Mouse (Mus musculus) T-helper 1 cell (primary cell): Measurements from ENCODE around the gene Eps8l3.

ENCODE experiments used
- in situ Hi-C: fragments of 300-600 bp; cut with MboI, MseI; formaldehyde crosslinking; loops from one replicate; pipeline ENCODE4 v1.15.1; 2025; ENCODE audit warnings: high pct_unique_total_duplicates

The Eps8l3 gene

GRCm38 (mm10) chr3:107877005-107877404, at the start of gene Eps8l3:
Gene Eps8l3 (plus strand): TSS chr3:107877229.
- in situ Hi-C loops: loop anchor here (10.0 kb wide), 1 partner anchor 1068 kb away; the partner anchor contains the start of gene Gm9857

DNA sequence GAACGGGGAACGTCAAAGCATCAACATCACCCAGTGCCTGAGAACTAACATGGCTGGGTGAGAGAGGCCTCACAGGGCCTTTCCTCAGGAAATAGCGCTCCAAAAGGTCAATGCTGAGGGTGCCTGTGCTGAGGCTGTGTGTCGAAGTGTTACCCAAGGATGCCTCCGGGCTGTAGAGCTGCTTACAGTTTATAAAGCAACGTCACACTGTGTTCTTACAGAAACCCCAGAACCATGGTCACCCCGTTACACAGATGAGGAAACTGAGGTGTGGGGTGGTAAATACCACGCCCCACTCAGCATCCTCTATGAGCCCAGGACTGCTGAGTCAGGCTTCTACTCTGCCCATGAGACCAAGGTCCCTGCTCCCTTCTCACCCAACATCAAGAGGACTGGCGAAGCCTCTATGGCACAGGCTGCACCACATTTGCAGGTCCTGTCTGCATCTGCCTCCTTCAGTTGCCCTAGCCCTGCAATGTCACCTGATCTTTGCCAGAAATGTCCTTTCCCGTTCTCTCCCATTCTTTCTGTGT, 49.1 kb upstream of the Eps8l3 start:
- in situ Hi-C loops: no loop called here

- in situ Hi-C loops: no loop called here
Measured at GRCm38 (mm10) chr3:107828518-107828917, 48.5 kb upstream of the Eps8l3 start.

- in situ Hi-C loops: no loop called here
Measured at GRCm38 (mm10) chr3:107828997-107829396, 48.0 kb upstream of the Eps8l3 start.

GRCm38 (mm10) chr3:107829625-107830024, 47.4 kb upstream of the Eps8l3 start:
- in situ Hi-C loops: no loop called here

DNA sequence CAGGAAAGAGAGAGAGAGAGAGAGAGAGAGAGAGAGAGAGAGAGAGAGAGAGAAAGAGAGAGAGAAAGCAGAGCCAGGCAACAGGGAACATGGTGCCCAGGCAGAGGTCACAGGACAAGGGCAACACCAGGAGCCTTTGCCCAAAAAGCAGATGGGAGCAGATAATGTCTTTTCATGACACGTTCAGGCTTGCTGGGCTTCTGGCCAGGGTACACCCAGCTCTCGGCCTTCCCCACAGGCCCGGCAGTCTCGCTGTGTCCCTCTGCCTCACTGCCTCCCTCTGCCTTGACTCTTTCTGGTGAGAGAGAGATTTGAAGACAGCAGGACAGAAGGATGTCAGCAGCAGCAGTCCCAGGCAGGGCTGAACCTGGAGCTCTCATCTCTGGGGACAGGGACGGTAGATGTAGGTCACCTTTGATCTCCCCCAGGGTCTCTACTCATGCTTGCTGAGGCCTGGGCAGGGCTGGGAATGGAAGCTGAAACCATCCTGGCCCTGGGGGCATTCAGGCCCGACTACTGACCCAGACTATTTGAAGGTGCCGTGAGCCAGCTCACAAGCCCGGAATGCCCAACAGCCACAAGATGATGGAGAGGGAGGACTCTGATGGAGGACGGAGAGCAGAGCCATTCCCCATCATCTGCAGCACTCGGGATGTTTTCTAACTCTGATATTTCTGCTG, 45.0 kb upstream of the Eps8l3 start:
- in situ Hi-C loops: no loop called here

GRCm38 (mm10) chr3:107832645-107833044, 44.4 kb upstream of the Eps8l3 start:
- in situ Hi-C loops: no loop called here

GRCm38 (mm10) chr3:107833370-107833769, 43.7 kb upstream of the Eps8l3 start:
- in situ Hi-C loops: no loop called here

DNA sequence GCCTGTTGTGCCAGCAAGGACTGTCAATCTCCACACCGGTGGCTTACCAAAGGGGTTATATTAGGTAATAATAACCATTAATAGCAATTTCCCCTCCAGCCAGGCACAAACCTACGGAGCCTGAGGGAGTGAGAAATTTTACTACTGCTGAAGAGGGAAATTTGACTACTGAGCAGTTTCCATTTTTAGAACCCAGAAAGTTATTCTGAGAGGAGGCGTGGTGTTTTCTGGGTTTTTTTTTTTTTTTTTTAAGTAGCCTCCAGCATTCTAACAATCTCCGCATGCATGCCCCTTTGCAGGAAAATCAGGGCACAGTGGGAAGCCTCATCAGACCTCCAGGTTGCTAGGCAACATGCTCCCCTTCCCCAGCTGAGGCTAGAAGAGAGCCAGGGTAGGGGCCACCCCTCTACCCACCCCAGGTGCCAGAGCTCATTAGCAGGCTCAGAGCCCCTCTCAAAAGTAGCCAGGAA, 43.1 kb upstream of the Eps8l3 start:
- in situ Hi-C loops: no loop called here

- in situ Hi-C loops: no loop called here
Measured at GRCm38 (mm10) chr3:107835301-107835700, 41.7 kb upstream of the Eps8l3 start.

GRCm38 (mm10) chr3:107839855-107840254, 37.2 kb upstream of the Eps8l3 start:
- in situ Hi-C loops: no loop called here

DNA sequence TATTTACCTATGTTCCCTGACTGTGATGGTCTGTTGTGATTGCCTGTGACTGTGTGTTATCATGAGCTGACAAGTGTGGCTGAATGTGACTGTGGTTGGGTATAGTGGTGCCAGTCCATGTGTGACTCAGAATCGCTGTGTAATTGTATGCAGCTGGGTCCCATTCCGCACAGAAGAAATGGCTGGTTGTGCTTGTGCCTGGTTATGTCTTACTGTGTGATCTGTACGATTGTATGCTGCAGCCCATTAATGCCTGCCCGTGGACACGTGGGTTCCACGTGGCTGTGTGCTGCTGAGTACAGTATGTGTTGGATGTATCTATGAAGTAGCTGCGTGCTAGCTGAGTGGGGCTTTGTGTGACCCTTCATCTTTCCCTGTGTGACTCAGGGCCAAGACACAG, 36.2 kb upstream of the Eps8l3 start:
- in situ Hi-C loops: no loop called here

GRCm38 (mm10) chr3:107841370-107841769, 35.7 kb upstream of the Eps8l3 start:
- in situ Hi-C loops: no loop called here

- in situ Hi-C loops: no loop called here
Measured at GRCm38 (mm10) chr3:107843406-107843805, 33.6 kb upstream of the Eps8l3 start.

- in situ Hi-C loops: no loop called here
Measured at GRCm38 (mm10) chr3:107844001-107844400, 33.0 kb upstream of the Eps8l3 start.

- in situ Hi-C loops: no loop called here
Measured at GRCm38 (mm10) chr3:107844499-107844898, 32.5 kb upstream of the Eps8l3 start.

- in situ Hi-C loops: no loop called here
Measured at GRCm38 (mm10) chr3:107846175-107846574, 30.9 kb upstream of the Eps8l3 start.

DNA sequence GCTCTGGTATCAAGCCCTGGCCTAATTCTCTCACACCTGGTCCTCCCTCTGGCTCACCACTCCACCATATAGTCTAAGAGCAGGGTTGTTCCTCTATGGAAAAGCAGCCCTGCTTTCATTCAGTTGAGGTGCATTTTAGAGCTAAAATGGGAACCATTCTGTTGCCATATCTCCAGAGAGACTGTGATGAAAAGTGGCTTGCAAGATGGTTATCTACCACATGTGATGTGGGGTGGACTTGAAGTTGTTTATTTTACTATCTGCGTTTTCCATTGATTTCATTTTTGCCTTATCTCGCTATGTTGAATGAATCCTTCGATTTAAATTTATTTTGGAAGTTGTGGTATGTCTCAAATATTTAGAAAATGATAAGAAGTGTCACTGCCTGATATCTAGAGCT, 30.2 kb upstream of the Eps8l3 start:
- in situ Hi-C loops: no loop called here

DNA sequence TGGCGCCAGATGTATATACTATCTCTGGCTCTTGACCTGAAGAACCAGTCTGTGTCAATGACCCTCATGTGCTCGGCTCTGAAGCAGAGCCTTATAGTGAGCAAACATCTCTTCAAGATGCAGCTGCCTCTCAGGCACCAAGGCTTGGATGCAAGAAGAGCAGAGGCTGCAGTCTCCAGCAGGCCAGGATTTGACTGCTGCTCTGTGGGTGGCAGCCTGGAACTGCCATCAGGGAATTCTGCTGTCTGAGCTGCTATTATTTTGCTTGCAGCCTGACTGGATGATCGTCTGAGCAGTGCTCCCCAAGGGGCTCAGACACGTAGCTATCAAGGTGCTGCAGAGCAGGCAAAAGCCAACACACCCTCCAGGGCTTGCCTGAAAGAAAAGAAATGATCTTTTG, 28.9 kb upstream of the Eps8l3 start:
- in situ Hi-C loops: no loop called here

GRCm38 (mm10) chr3:107849000-107849692, 27.9 kb upstream of the Eps8l3 start:
- in situ Hi-C loops: no loop called here

DNA sequence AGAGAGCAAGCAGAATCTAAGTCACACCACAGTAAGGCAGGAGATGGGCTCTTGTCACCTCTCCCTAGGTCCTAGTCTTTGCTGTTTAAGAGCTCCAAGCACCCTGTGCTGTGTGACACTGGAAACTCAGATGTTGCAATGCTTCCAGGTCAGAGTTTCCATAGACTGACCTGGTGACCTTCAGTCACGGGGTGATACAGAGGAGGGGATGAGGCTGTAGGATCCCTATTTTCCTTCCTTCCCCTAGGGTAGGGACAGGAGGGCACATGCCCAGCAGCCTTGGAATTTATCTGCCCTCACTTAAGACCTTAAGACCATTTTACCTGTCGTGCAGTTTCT, 27.4 kb upstream of the Eps8l3 start:
- in situ Hi-C loops: no loop called here

- in situ Hi-C loops: no loop called here
Measured at GRCm38 (mm10) chr3:107850418-107851031, 26.5 kb upstream of the Eps8l3 start.

GRCm38 (mm10) chr3:107852786-107853185, 24.2 kb upstream of the Eps8l3 start:
- in situ Hi-C loops: no loop called here
